Mouse (Mus musculus) E14TG2a.4 (cell line): ENCODE results near the gene Rpl18.

Source experiments
- CTCF ChIP-seq: conservative IDR thresholded peaks from 2 replicates; pipeline ENCODE4 v1.5.1; 2014; ENCODE audit warnings: low read length
- NANOG ChIP-seq: IDR thresholded peaks from 2 replicates; pipeline ENCODE4 v1.6.1; 2014; ENCODE audit warnings: borderline replicate concordance, low read length, mixed read lengths
- POU5F1 ChIP-seq: IDR thresholded peaks from 2 replicates; pipeline ENCODE4 v1.6.1; 2014; ENCODE audit warnings: low read length, borderline replicate concordance

- TF ChIP-seq CTCF: no peak
- TF ChIP-seq NANOG: no peak
- no peak for TF ChIP-seq POU5F1
These were observed 643 bp downstream of the Rpl18 start for GRCm38 (mm10) chr7:45715741-45716459.
